Mouse (Mus musculus) heart, postnatal 36 days (tissue): Measurements from ENCODE around the gene Relb. TPM values are rescaled to one million over a fixed set of nuclear protein-coding genes. Genes with fewer than 3 reads are reported as not detected.
"Not testable (repeated sequence)": the region's sequence is repeated elsewhere in the genome, so short reads cannot be mapped to it uniquely, and the experiment has no call there.

ENCODE experiments used
- DNase-seq, 2 experiments: peaks; one replicate each; pipeline ENCODE4 v3.0.0; 2021 to 2022
- intact Hi-C: fragments of 180-260 bp; cut with DNase I; formaldehyde crosslinking; loops from one replicate; pipeline ENCODE4 v1.15.1; 2025
- total RNA-seq, 2 experiments: library from RNA; stranded (reverse); gene quantifications; 2 replicates each; pipeline ENCODE4 v1.2.3; 2021

Relb gene
- total RNA-seq, 2 experiments from 2014 or later, result 5.7 to 8.9 TPM

DNA sequence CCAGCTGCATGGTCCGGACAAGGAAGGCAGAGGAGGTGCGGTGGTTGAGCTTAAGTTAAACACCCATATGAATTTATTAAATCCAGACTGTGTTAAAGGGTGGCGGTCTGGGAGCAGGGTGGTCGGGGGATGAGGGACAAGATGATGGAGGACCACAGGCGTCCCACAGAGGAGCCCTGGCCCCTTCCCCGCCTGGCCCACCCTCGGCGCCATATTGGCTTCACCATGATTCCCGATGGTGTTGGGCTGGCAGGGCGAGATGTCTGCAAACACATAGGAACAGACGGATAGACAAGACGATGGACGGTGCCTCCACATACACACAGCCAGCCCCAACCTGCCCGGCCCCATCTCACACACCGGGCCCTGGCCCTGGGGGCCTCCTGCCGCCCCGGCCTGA lies 4.0 kb upstream of the Relb start:
- intact Hi-C loops, result no loop called here
- no peak for DNase-seq

DNA sequence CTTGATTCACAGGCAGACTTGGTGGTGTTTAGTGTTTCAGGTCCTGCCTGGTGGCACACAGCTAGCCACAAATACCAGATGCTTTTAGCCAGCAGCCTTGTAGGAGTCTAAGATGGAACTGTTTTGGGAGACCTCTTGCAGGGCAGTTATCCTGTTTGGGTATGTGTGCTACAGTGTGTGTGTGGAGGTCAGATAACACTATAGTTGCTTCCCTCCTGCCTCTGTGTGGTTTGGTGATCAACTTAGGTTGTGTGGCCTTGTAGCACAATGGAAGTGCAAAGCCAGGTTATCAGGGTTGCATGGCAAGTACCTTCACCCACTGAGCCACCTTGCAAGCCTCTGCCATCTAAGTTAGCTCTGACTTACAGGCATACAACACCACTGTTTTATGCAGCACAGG lies 3.5 kb upstream of the Relb start:
- no peak for DNase-seq
- intact Hi-C loops, result no loop called here

DNA sequence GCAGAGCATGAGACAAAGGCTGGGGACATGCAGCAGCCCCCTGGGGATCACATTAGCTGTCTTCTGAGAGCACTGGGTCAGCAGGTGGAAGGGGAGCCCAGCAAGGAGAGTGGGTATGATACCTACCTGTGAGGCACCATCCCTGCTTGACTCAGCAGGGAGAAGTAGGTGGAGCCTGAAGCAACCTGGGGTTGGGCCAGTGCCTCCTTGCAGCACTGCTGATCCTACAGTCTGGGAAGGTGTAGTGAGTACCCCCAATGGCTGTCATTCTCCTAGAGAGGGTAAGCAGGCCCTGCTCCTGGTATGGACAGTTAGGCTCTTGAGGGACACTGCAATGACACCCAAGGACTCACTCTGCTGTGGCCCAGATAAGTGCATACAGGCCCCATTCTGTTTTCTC lies 3.0 kb upstream of the Relb start:
- no peak for DNase-seq
- intact Hi-C loops, result no loop called here

DNA sequence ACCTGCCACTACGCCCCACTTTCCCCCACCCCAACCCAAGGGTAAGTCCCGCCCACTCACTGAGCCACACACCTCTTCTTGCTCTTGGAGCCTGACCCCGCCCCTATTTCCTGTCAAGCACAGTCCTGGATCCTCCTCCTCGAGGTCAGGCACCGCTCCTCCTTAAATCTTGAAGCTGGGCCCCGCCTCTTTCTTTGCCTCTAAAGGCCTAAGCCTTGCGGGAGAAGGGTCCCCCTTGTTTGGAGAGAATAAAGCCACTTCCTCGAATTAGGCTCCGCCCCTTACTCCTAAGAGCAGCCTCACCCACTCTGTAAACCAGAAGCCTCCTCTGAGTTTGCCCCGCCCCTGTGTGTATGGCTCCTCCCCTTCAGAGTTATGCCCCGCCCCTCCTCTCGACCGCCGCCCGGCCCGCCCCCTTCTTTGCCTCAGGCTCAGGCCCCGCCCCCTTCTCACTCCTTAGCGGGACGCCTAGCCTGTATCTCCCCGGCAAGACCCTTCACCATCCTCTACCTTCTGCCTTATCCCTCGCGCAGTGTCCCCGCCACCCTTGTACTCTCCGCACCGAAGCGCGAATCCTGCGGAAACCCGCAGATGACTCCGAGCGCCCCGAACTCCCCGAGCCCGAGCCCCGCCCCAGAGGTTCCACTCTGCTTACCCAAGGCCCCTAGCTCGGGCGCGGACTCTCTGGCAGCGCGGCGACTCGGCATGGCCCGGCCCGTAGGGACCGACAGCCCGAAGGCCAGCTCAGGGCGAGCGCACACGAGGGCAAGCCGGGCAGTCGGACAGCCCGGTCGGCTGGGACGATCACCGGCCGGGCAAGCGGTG lies 490 bp downstream of the Relb start:
- intact Hi-C loops, result loop anchor here (1.0 kb wide), 1 partner anchor 36 kb away; no protein-coding TSS in a partner anchor
- peak; percentile 95 to 96 for DNase-seq

DNA sequence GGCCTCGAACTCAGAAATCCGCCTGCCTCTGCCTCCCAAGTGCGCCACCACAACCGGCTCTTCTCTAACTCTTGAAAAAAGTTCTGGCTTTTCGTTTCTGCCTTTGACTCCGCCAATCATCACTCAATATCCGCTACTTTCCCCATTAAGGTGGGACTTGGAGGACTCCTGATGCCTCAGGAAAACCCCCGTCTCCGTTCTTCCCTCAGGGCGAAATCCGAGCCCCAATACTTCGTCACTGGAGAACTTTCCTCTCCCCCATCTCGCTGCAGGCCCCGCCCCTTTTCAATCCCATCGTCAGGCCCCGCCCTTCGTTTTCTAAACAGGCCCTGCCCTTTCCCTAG lies 1.1 kb downstream of the Relb start:
- intact Hi-C loops, result loop anchor here (1.0 kb wide), 1 partner anchor 36 kb away; no protein-coding TSS in a partner anchor
- DNase-seq, result no peak

- intact Hi-C loops, result loop anchor here (1.0 kb wide), 1 partner anchor 37 kb away; no protein-coding TSS in a partner anchor
- DNase-seq, result no peak
These were observed 1.5 kb downstream of the Relb start for GRCm38 (mm10) chr7:19627721-19628120.

DNA sequence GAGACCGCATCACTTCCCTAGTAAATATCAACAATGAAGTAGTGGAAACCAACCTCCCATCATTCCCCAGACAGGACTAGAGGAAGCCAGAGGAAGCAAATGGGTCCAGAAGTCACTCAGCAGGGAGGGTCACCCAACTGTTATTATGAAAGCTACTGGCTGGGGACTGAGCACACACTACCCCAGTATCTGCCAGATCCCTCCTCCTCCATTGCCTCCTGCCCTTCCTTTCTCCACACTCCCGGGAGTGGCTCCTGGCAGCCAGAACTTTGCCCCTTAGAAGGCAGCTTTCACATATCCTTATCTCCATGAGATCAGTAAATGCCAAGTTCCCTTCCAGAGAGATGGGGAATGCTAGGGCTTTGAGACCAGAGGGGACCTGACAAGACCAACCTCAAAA lies 5.8 kb downstream of the Relb start:
- intact Hi-C loops, result no loop called here

GRCm38 (mm10) chr7:19622241-19622640 lies 7.0 kb downstream of the Relb start:
- intact Hi-C loops, result no loop called here

More for the DNA sequence above, 5.8 kb downstream of the Relb start:
- no peak for DNase-seq

GRCm38 (mm10) chr7:19620811-19621210 lies 8.4 kb downstream of the Relb start:
- intact Hi-C loops, result no loop called here
- DNase-seq, result no peak

More at GRCm38 (mm10) chr7:19622241-19622640, 7.0 kb downstream of the Relb start:
- DNase-seq, result no peak

DNA sequence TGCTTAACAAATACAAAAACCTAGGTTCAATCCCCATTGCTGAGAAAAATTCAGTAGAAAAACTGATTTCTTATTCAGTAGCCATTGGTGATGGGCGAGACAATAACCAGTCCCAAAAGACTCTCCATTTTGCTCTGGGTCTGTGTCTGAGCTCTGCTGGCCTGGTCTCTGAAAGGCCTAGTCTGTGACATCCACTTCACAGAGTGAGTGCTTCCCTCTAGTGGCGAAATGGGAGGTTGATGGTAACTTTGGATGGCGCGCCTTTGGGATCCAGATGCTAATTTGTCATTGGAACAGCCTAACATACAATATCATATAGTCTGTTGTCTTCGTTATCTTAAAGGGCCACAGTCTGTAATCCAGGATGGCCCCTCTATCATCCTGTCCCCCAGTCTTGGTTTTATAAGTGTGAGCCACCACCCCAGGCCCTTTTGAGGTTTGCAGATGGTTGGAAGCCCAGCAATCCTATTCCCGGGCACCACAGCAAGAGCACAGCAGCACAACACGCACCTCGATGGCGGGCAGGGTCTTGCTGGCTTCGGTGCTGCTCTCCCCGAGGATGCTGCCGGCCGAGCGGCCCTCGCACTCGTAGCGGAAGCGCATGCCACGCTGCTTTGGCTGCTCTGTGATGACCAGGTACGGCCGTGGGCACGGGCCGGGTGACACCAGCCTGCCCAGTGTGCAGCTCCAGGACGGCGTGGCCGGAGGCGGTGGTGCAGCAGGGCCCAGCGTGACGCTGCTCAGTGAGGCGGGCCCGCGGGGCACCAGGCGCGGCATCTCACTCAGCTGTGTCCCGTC lies 10.0 kb downstream of the Relb start:
- intact Hi-C loops, result loop anchor here (2.0 to 5.0 kb wide), 3 partner anchors 28 to 212 kb away; no protein-coding TSS in a partner anchor
- DNase-seq, result peak; percentile 70 to 74

- no peak for DNase-seq
- intact Hi-C loops, result loop anchor here (5.0 kb wide), 1 partner anchor 208 kb away; no protein-coding TSS in a partner anchor
These were observed 14.1 kb downstream of the Relb start for GRCm38 (mm10) chr7:19615036-19615577.

DNA sequence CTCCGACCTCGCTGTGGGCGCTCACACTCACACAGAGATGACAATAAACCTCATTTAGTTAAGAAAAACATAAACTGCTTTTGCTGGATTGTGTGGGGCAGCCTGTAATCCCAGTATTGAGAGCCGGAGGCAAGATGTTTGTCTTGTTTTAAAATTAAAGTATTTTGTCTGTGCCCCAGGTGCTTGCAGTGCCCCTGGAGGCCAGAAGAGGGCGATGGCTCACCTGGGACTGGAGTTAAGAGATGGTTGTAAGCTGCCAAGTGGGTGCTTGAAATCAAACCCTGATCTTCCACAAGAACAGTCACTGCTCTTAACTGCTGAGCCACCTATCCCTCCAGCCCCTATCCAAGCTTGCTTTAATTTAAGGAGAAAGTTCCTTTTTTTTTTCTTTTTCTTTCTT lies 18.3 kb downstream of the Relb start:
- intact Hi-C loops, result no loop called here
- no peak for DNase-seq

- no peak for DNase-seq
- intact Hi-C loops, result no loop called here
These were observed 19.5 kb downstream of the Relb start for GRCm38 (mm10) chr7:19609641-19610332.

- DNase-seq, result no peak
- intact Hi-C loops, result no loop called here
These were observed 21.9 kb downstream of the Relb start for GRCm38 (mm10) chr7:19607291-19607690.

- intact Hi-C loops, DNase-seq: not testable (repeated sequence)
These were observed 24.5 kb downstream of the Relb start for GRCm38 (mm10) chr7:19604606-19605214.

DNA sequence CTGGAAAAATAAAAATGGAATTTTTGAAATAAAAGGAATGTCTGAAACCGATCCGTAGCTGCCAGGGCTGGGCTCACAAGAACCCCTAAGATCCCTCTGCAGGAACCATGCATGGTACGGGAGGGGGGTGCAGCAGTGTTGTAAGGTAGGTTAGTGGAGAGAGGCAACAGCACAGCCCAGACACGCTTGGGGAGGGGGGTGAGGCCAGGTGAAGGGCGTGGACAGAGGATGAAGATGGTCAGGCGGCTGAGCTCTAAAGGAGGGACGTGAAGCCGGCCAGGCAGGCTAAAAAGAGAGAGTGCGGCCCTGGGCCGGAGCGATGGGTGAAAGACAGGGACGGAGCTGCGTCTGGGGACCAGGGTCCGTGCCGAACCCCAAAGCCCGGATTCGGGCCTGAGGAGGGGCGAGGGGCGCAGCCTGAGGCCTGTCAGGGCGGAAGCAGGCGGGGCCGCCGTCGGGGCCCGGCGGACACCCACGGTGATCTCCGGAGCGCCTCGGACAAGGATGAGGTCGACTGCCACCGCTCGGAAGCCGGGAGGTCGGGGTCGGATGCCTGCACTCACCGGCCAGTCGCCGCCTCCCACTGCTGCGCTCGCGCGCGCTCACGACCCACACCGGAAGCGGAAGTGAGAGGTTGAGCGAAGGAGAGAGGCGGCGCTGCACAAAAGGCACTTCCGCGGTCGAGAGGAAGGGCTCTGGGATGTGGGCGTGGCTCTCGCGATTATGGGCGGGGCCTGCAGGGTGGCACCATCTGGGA lies 25.2 kb downstream of the Relb start, which contains the start of gene Clasrp:
Clasrp (minus strand) TSS at position 638 of the 757 bp plus-strand sequence.
- DNase-seq, result peak; percentile 94 to 97
- intact Hi-C loops, result no loop called here

- DNase-seq, result no peak
- intact Hi-C loops, result no loop called here
These were observed 26.2 kb downstream of the Relb start for GRCm38 (mm10) chr7:19603055-19603454.

GRCm38 (mm10) chr7:19600562-19600961 lies 28.7 kb downstream of the Relb start:
- intact Hi-C loops, result no loop called here
- DNase-seq, result no peak

DNA sequence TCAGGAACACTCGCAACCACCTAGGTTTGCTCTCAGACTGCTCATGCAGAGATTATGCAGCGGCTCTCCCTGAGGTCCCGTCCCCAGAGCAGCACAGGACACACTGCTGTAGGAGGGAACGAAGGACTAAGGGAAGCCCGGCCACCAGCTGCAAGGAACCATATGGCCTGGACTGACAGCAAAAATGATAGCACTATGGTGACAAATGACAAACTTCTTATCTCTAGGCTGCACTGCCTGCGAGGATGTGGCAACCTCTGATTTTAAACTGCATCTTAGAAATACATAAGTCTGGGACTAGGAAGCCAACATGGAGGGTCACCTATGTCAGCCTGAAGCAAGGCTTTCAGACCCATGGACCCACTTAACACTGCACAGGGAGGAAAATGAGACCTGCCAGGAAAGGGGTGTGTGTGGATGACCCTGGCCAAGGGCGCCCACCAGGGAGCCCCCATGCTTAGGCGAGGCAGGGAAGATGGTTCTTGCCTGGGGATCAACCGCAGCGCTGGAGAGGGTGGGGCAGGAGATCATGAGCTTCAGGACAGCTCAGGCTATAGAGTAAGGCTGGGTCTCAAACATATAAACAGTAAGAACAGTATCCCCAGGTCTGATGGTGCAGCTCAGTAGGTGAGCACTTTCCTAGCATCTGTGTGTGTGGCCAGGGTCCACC lies 36.0 kb downstream of the Relb start:
- DNase-seq, result no peak
- intact Hi-C loops, result loop anchor here (5.0 kb wide), 1 partner anchor 186 kb away; no protein-coding TSS in a partner anchor
